Mouse (Mus musculus): ENCODE data around the gene Vps13d. TPM values are rescaled to one million over a fixed set of nuclear protein-coding genes. Genes with fewer than 3 reads are reported as not detected.

The Vps13d gene
- polyA plus RNA-seq, 1 experiment from 2014 or later: 3.5 TPM

GRCm38 (mm10) chr4:145073728-145074127 is 121.1 kb downstream of the Vps13d start:
- Histone ChIP-seq H3K9me3 (replicated peaks) (no peaks in the 10 kb centered on the region), H3K27me3 (no peaks in the 10 kb centered on the region), H3K4me2 (no peak overlapping the region), H3K4me3 (replicated peaks) (no peak overlapping the region), H3K27ac (replicated peaks) (0 out of 2 replicates have a peak overlapping the region, but pooled peaks have one; percentile 59), H3K4me1 (replicated peaks) (peaks cover 7% of the 10 kb centered on the region), H3K9ac (no peak overlapping the region), H3K36me3 (replicated peaks) (peaks cover 83% of the 10 kb centered on the region)
- ATAC-seq (ENCODE audit: insufficient read depth): no peak
- 69% methylated on average over 7 of the region's 7 CpGs for WGBS (ENCODE audit: insufficient replicate concordance)

- Histone ChIP-seq H3K27me3 (no peaks in the 10 kb centered on the region), H3K4me3 (replicated peaks) (no peak overlapping the region), H3K27ac (replicated peaks) (no peak overlapping the region), H3K4me2 (no peak overlapping the region), H3K4me1 (replicated peaks) (peaks cover 7% of the 10 kb centered on the region), H3K9me3 (replicated peaks) (no peaks in the 10 kb centered on the region), H3K9ac (no peak overlapping the region), H3K36me3 (replicated peaks) (peaks cover 78% of the 10 kb centered on the region)
- WGBS (ENCODE audit: insufficient replicate concordance): 79% methylated on average over 7 of the region's 7 CpGs
- ATAC-seq (ENCODE audit: insufficient read depth): no peak
Observed at GRCm38 (mm10) chr4:145071942-145072341, 122.9 kb downstream of the Vps13d start.

- WGBS (ENCODE audit: insufficient replicate concordance): 85% methylated on average over 6 of the region's 6 CpGs
- Histone ChIP-seq H3K9me3 (replicated peaks) (no peaks in the 10 kb centered on the region), H3K27me3 (no peaks in the 10 kb centered on the region), H3K4me1 (replicated peaks) (no peaks in the 10 kb centered on the region), H3K4me3 (replicated peaks) (no peak overlapping the region), H3K9ac (no peak overlapping the region), H3K36me3 (replicated peaks) (peaks cover 82% of the 10 kb centered on the region), H3K4me2 (no peak overlapping the region), H3K27ac (replicated peaks) (no peak overlapping the region)
- ATAC-seq (ENCODE audit: insufficient read depth): no peak
Observed at GRCm38 (mm10) chr4:145067019-145067680, 127.7 kb downstream of the Vps13d start.

- H3K27ac ChIP-seq (replicated peaks): no peak overlapping the region
- H3K27me3 ChIP-seq: no peaks in the 10 kb centered on the region
- WGBS (ENCODE audit: insufficient replicate concordance): 74% methylated on average over 7 of the region's 7 CpGs
- H3K4me3 ChIP-seq (replicated peaks): no peak overlapping the region
- ATAC-seq (ENCODE audit: insufficient read depth): no peak
- H3K9me3 ChIP-seq (replicated peaks): no peaks in the 10 kb centered on the region
- peaks cover 82% of the 10 kb centered on the region for H3K36me3 ChIP-seq (replicated peaks)
- H3K9ac ChIP-seq: no peak overlapping the region
- no peak overlapping the region for H3K4me2 ChIP-seq
- no peaks in the 10 kb centered on the region for H3K4me1 ChIP-seq (replicated peaks)
Observed at GRCm38 (mm10) chr4:145066336-145067018, 128.3 kb downstream of the Vps13d start.

- ATAC-seq (ENCODE audit: insufficient read depth): peak; percentile 54
- no peaks in the 10 kb centered on the region for H3K27me3 ChIP-seq
- no peak overlapping the region for H3K9ac ChIP-seq
- peaks cover 85% of the 10 kb centered on the region for H3K36me3 ChIP-seq (replicated peaks)
- H3K27ac ChIP-seq (replicated peaks): no peak overlapping the region
- H3K4me2 ChIP-seq: no peak overlapping the region
- H3K9me3 ChIP-seq (replicated peaks): no peaks in the 10 kb centered on the region
- H3K4me3 ChIP-seq (replicated peaks): no peak overlapping the region
- H3K4me1 ChIP-seq (replicated peaks): peaks cover 8% of the 10 kb centered on the region
- WGBS (ENCODE audit: insufficient replicate concordance): 68% methylated on average over 2 of the region's 2 CpGs
Observed at GRCm38 (mm10) chr4:145058749-145059442, 135.9 kb downstream of the Vps13d start.

- no peak for ATAC-seq (ENCODE audit: insufficient read depth)
- Histone ChIP-seq H3K4me1 (replicated peaks) (peaks cover 18% of the 10 kb centered on the region), H3K36me3 (replicated peaks) (peaks cover 84% of the 10 kb centered on the region), H3K9me3 (replicated peaks) (no peaks in the 10 kb centered on the region), H3K4me2 (no peak overlapping the region), H3K9ac (no peak overlapping the region), H3K27ac (replicated peaks) (no peak overlapping the region), H3K4me3 (replicated peaks) (no peak overlapping the region), H3K27me3 (no peaks in the 10 kb centered on the region)
- WGBS (ENCODE audit: insufficient replicate concordance): 85% methylated on average over 3 of the region's 3 CpGs
Observed at GRCm38 (mm10) chr4:145056346-145056745, 138.5 kb downstream of the Vps13d start.

- Histone ChIP-seq H3K36me3 (replicated peaks) (peaks cover 82% of the 10 kb centered on the region), H3K9me3 (replicated peaks) (no peaks in the 10 kb centered on the region), H3K4me3 (replicated peaks) (no peak overlapping the region), H3K4me1 (replicated peaks) (peaks cover 19% of the 10 kb centered on the region), H3K27me3 (no peaks in the 10 kb centered on the region), H3K4me2 (no peak overlapping the region), H3K27ac (replicated peaks) (no peak overlapping the region), H3K9ac (no peak overlapping the region)
- ATAC-seq (ENCODE audit: insufficient read depth): no peak
- WGBS (ENCODE audit: insufficient replicate concordance): 80% methylated on average over 3 of the region's 3 CpGs
Observed at GRCm38 (mm10) chr4:145055792-145056191, 139.0 kb downstream of the Vps13d start.

- H3K27me3 ChIP-seq: no peaks in the 10 kb centered on the region
- ATAC-seq (ENCODE audit: insufficient read depth): no peak
- H3K36me3 ChIP-seq (replicated peaks): peaks cover 71% of the 10 kb centered on the region
- peaks cover 33% of the 10 kb centered on the region for H3K4me1 ChIP-seq (replicated peaks)
- no peak overlapping the region for H3K4me2 ChIP-seq
- WGBS (ENCODE audit: insufficient replicate concordance): 67% methylated on average over 3 of the region's 3 CpGs
- no peak overlapping the region for H3K4me3 ChIP-seq (replicated peaks)
- H3K27ac ChIP-seq (replicated peaks): no peak overlapping the region
- H3K9me3 ChIP-seq (replicated peaks): no peaks in the 10 kb centered on the region
- no peak overlapping the region for H3K9ac ChIP-seq
Observed at GRCm38 (mm10) chr4:145054369-145054768, 140.4 kb downstream of the Vps13d start.

GRCm38 (mm10) chr4:145052697-145053096 is 142.1 kb downstream of the Vps13d start:
- Histone ChIP-seq H3K9me3 (replicated peaks) (no peaks in the 10 kb centered on the region), H3K9ac (no peak overlapping the region), H3K4me2 (no peak overlapping the region), H3K27ac (replicated peaks) (no peak overlapping the region), H3K36me3 (replicated peaks) (peaks cover 69% of the 10 kb centered on the region), H3K27me3 (no peaks in the 10 kb centered on the region), H3K4me3 (replicated peaks) (no peak overlapping the region), H3K4me1 (replicated peaks) (peaks cover 35% of the 10 kb centered on the region)
- 81% methylated on average over 1 of the region's 1 CpGs for WGBS (ENCODE audit: insufficient replicate concordance)
- ATAC-seq (ENCODE audit: insufficient read depth): no peak

GRCm38 (mm10) chr4:145052282-145052681 is 142.5 kb downstream of the Vps13d start:
- no peak overlapping the region for H3K27ac ChIP-seq (replicated peaks)
- H3K9ac ChIP-seq: no peak overlapping the region
- H3K4me2 ChIP-seq: no peak overlapping the region
- no peak overlapping the region for H3K4me3 ChIP-seq (replicated peaks)
- H3K4me1 ChIP-seq (replicated peaks): peaks cover 35% of the 10 kb centered on the region
- peaks cover 65% of the 10 kb centered on the region for H3K36me3 ChIP-seq (replicated peaks)
- no peaks in the 10 kb centered on the region for H3K27me3 ChIP-seq
- no peak for ATAC-seq (ENCODE audit: insufficient read depth)
- no peaks in the 10 kb centered on the region for H3K9me3 ChIP-seq (replicated peaks)
- WGBS (ENCODE audit: insufficient replicate concordance): 80% methylated on average over 3 of the region's 3 CpGs

- Histone ChIP-seq H3K36me3 (replicated peaks) (peaks cover 62% of the 10 kb centered on the region), H3K4me1 (replicated peaks) (peaks cover 35% of the 10 kb centered on the region), H3K9ac (no peak overlapping the region), H3K4me2 (no peak overlapping the region), H3K4me3 (replicated peaks) (no peak overlapping the region), H3K27me3 (no peaks in the 10 kb centered on the region), H3K9me3 (replicated peaks) (no peaks in the 10 kb centered on the region), H3K27ac (replicated peaks) (0 out of 2 replicates have a peak overlapping the region, but pooled peaks have one; percentile 19)
- no peak for ATAC-seq (ENCODE audit: insufficient read depth)
- WGBS (ENCODE audit: insufficient replicate concordance): 82% methylated on average over 4 of the region's 4 CpGs
Observed at GRCm38 (mm10) chr4:145051209-145051969, 143.4 kb downstream of the Vps13d start.

All from liver, embryonic 15.5 days (tissue).